Mouse (Mus musculus) embryo, embryonic 11 days (tissue): Measurements from ENCODE around the gene Vcp.
"Not testable (repeated sequence)": the region's sequence is repeated elsewhere in the genome, so short reads cannot be mapped to it uniquely, and the experiment has no call there.

Experiments used
- DNase-seq: peaks from one replicate; pipeline ENCODE4 v3.0.0-alpha.2; 2015

Gene Vcp

DNA sequence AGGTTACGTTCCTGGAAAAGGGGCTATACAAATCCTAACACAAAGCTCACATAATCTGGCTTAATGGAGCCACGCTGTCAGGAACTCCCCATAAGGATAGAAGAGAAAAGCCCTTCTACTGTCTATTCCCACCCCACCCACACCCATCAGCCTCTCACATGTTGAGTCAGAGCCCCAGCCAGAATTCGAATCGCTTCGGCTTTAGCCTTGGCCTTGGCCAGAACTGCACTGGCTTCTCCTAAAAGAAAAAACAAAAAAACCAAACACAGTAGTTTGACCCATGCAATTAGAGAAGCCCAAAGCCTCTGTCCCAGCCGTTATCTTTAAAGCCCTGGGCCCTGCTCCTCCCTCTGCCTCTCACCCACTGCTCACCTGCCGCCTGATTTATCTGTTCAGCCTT is 28.8 kb upstream of the Vcp start:
- no peak for DNase-seq

DNA sequence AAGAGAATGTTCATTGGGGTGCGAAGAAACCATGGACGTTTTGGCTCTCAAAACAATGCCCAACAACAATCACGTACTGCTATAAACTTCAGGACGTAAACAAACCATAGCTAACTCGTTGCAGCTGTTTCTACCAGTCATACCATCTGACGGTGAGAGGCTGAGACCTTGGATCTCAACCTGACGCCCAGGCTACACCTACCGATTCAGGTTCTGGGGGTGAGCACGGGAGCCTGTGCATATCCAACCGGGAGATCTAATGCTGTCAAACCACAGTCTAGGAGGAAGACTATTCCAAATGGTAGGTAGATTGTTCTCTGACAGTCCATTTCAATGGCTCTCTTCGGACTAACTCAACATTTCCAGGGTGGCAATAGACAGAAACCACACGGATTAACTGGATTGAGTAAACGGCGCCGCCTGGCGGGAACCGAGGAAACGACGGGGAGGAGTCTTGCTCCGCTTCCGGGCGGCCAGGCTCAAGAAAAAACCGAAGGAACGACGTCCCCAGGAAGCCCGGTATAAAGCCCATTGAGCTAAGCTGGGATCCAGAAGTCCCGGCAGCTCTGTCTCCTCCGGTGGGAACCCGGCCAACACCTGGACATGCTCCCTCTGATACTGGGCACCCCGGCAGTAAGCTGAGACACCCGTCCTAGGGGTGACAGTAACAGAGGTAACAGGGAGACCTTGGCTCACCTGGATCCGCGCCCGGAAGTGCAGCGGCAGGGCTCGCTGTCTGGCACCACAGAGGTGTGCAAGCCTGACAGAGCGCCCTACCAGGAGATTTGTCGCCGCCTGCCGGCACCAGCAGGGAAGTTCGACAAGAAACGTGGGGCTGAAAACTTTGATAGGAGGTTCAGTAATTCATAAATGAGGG is 25.0 kb upstream of the Vcp start, which contains the start of gene Pigo:
Gene Pigo (minus strand): TSS at position 736 of the 877 bp plus-strand sequence.
- peak; percentile 93 for DNase-seq

DNA sequence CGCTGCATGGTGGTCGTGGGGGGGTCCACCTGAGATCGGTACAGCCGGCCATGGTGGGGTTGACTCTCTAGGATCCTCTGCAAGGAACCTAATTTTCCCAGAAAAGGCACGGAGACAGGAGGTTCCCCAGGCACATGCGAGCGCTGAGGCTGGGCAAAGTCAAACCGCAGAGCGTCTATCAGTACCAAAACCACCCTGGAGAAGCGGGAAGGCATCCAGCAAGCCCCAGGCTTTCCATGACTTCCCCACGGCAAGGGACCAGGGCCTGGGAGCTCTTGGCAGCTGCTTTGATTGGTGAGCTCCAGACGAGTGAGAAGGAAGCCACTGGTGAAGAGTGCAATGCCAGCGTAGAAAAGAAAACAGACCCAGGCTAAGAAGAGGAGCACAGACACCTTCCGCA is 24.4 kb upstream of the Vcp start:
- no peak for DNase-seq

DNA sequence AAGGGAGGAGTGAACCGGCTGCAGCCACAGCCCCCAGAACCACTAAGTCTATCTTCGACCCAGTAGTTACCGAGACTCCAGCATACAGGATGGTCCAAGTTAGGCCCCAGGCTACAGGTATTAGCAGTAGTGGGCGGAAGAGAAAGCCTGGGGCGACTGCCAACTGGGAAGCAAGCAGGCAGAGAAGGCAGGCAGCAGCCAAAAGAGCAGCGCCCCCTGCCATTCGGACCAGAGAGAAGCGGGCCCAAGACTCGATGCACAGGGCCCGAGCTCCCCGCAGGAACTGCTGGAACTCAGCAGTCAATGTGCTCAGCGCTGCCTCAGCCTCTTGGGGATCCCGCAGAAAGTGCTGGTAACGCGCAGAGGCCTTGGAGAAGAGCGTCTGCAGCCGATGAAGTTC is 21.0 kb upstream of the Vcp start:
- DNase-seq, result no peak

DNA sequence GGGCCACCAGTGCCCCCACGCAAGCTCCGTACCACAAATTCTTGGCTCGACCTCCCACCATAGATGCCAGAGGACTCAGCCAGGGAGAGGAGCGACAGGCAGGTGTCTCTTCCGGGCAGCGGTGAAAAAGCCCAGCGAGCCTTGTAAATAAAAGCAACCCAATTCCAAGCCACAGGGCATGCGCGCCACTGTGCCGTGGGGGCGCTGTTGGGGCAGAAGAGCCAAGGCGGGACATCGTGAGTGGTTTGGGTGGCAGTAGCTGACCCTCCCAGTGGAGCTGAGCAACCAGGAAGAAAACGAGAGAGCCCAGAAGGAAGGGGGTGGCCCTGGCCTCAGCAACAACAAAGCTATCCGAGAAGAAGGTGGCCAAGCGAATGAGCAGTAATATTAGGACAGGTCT is 20.6 kb upstream of the Vcp start:
- DNase-seq, result no peak

DNA sequence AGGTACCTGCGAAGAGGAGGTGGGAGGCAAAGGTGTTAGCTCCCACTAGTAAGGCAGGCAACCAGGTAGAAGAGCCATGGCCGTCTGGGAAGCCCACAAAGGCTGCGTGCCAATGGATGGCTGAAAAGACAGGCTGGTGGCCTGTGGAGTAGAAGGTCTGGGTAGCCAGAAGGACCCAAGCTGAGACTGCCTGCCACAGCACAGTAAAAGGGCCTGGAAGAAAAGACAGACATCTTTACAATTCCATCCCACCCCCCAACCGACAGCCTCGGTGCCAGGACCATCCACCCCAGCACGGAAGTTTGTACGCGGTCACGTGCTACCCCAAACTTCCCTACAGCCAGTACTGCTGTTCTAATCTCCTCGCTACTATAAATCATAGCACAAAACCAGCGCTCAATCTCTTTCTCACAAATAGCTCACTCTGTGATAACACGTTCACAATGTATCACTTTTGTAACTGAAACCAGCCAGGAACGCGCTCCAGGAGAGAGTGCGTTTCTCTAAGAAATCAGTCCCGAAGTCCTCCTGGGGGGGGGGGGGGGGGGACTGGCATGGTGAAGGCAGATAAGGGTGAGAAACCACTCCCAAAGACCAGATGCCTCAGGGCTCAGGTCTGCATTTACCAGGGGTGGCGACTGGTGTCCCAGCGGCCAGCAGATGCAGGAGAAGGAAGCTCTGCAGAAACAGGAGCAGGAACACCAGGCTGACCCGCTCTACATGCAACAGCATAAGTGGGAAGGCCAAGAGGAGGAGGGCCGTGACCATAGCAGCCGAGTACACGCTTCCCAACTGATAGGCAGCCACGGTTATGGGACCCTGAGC is 19.5 kb upstream of the Vcp start:
- DNase-seq, result no peak

DNA sequence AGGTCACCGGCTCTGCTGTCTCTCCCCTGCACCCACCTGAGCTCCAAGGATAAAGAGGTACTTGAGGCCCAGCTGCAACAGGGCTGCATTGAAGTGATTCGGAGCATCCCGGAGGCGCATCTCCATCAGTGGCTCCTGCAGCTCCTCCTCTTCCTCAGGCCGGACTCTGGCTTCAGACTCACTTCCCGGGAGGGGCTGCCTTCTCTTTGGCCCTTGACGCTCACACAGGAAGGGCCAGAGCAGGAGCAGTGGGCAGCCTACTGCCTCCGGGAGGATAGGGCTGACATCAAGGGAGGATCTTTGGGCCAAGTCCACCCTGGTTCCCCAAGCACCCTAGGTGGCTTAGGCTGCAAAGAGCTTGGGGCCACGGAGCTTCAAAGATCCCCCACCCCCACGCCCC is 18.9 kb upstream of the Vcp start:
- no peak for DNase-seq

DNA sequence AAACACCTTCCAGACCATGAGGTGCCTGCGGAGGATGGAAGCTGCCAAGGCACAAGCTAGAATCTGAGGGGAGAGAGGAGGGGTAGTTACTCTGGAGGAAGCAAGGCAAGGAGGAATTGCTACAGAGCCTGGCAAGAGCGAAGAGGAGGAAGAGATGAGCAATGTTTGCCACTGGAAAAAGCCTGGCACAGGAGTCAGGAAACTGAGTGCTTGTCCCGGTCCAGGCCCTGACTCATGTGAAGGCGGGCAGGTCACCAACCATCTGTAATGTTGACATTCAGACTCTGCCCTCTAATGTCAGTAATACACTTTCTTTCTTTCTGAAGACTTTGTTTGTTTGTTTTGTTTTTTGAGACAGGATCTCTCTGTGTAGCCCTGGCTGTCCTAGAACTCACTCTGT is 17.8 kb upstream of the Vcp start:
- no peak for DNase-seq

DNA sequence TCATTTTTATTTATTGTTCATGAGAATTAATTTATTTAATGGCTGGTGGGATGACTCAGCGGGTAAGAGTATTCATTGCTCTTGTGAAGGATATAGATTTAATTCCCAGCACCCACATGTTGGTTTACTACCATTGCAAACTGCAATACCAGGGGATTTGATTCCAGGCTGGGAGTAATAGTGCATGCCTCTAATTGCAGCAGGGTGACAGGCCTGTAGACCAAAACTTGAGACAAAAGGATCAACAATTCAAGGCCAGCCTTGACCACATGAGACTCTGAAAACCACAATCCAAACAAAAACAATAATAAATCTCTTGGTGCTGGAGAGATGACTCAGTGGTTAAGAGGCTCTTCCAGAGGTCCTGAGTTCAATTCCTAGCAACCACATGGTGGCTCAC is 11.8 kb upstream of the Vcp start:
- DNase-seq, result no peak

DNA sequence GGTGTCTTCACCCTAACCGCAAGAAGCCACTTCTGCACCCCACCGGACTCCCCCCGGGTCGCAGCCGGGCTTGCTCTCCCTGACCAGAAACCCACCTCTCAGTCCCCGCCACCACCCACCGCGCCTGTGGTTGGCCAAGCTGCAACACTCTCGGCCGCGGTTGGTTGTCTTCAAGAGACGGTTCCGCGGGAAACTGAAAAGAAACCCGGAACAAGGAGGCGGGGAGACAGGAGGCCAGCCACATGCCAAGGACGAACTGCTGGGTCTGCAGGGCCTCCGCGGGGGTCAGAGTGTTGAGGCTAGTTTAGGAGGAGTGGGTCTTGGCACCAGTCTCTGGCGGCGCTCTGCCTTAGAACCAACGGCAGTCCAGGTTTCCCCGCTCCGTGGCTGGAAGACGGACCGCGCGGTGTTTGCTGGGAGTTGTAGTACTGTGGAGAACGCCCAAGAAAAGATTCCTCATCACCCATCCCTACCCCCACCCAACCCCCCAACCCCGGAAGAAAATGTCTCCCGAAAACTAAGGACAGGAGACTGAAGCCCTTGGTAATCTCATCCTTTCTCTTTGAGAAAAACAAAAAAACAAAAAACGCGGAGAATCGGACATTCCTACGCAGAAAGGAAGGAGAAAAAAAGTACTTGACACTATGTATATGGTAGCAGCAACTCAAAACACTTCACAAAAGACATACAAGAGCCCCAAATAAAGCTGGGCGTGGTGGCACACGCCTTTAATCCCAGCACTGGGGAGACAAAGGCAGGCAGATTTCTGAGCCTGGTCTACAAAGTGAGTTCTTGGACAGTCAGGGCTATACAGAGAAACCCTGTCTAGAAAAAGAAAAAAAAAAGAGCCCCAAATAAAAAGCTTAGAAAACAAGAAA is 10.1 kb upstream of the Vcp start, which contains the start of gene Fancg:
Gene Fancg (minus strand): TSS at position 346 of the 878 bp plus-strand sequence.
- peak; percentile 94 for DNase-seq

DNA sequence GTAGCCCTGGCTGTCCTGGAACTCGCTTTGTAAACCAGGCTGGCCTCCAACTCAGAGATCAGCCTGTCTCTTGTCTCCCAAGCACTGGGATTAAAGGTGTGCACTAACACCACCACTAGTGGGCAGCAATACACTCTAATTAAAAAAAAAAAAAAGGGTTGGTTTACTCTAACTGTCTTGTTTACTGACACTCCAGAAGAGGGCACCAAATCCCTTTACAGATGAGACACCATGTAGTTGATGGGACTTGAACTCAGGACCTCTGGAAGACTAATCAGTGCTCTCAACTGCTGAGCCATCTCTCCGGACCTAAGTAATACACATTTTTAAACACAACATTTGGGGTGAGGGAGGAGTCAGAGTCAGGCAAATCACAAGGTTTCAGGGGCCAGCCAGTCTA is 5.5 kb upstream of the Vcp start:
- DNase-seq, result peak; percentile 39

DNA sequence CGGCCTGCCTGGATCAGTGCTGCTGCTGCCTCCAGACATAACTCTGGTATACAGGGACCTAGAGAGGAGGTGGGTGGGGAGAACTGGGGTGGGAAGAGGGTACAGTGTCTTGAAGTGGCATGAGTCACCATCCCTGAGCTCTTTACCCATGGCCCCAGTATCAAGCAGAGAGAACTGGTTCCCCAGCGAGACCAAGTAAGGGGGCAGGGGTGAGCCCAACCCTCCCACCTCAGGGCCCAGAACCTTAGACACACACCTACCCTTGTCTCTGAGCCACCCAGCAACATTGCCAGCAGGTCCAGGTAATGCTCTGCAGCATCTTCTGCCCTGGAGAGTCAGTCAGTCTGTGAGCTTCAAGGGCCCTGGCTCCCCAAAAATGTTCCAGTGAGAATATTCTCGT is 4.6 kb upstream of the Vcp start:
- no peak for DNase-seq

DNA sequence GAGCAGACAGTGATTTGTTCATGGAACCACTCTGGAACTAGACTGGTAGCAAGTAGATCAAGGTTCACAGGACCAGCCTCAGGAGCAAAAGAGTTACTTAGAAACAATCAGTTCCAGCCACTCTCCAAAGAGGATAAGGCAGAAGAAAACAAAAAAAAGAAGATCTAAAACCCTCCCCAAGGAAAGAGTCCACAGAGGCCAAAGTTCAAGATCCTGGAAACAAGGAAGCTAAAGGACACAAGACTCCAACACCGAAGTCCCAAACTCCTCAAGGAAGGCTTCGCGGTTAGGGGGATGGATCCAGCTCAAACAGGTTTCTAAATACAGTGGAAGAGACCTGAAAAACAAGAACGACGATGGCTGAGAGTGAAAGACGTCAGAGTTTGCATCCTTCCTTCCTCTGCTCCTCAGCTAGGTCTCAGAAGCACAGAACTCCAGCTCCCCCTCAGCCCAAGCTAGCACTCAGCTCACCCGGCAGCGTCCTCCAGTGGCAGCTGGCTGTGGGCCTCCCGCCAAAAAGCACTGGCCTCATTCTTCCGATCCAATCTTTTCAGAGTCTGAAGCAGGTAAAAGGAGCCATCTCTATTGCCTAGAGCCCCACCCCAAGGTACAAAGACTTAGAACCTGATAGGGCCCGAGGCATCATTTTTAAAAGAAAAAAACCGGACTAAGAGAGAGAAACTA is 2.6 kb upstream of the Vcp start:
- no peak for DNase-seq

DNA sequence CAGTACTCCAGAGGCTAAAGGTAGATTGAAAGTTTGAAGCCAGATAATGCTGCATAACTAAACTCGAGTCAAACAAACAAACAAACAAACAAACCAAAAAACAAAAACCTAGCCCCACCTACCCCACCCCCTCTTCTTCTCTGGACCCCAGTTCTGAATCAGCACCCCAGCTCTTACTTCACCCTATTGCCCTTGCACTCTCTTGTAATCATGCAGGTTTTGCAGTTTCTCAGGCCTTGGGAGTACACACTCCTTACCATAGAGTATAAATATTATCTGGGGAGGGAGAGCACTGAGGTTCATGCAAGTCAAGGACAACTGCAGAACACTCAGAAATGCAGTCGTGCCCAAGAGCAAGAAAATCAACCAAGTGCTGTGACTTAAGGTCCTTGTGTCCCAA is 965 bp upstream of the Vcp start:
- DNase-seq, result no peak

DNA sequence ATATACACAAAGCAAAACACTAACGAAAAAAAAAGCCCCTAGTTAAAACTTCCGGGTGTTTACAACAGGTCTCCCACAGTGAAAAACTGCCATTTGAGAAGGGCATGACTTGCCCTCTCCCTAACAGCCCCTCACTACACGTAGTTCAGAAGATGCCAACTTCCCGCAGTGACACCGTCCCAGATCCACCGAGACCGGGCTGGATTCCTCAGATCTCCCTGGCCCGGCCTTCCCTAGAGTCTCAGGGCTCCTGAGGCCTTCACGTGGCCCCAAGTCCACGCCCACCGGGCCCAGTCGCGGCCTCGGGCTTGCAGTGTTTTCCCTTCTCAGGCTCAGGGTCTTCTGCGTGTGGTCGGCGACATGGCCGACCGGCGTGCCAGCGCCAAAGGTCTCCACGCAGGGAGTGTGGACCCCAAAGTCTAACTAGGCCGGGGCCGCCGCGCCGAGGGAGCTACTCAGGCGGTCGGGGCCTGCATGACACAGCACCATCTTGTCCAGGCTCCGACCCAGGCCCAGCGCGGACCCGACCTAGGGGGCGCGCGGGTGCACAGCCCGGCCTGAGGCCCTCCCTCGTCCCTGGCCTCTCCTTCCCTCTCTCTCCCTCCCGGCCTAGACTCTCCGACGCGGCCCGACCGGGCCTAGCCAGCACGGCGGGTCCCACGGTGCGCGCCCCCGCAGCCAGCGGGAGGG is 711 bp downstream of the Vcp start:
- DNase-seq, result peak; percentile 85

DNA sequence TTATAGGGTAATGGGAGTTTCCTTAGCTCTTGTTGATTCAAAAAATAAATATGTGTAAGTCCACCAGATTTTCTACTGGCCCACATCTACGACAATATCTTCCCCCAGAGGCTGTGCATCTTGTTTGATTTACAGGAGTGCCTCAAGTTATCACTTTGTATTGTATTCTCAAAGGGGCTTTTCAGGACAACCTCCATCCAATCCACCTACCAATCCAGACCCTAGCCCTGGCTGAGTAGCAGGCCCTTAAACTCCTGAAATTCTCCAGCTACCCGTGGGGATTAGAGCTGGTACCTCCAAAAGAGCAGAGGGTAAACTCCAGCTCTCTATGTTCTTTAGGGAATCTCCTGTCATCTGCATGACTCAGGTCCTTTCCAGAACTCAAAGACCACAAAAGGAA is 2.3 kb downstream of the Vcp start:
- DNase-seq, result no peak

DNA sequence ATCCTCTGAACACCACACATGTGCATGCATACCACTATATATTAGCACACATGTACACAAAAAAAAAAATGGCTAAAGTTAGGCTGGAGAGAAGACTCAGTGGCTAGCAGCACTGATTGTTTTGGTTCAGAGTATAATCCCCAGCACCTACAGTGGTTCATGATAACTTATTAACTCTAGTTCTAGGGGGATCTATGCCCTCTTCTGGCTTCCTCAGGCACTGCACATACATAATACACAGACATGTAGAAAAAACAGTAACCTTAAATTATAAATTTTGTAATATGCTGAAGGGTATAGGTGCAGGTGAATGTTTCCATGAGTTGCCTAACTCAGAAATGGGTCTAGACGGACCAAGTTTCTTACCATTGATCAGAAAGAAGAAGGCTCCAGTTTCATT is 12.0 kb downstream of the Vcp start:
- no peak for DNase-seq

DNA sequence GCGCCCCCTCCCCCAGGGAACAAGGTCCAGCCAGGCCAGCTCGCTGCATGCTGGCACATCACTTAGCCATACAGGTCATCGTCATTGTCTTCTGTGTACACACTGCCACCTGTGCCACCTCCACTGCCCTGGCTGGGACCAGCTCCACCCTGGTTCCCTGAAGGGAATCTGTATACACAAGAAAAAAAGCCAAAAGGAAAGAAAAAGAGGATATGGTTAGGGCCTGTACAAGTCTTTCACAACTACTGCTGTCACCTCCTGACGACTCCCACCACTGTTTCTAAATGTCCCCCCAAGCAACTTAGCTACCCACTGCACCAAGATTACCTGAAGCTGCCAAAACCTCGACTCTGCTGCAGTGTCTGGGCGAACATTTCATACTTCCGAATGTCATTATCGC is 19.8 kb downstream of the Vcp start:
- DNase-seq, result not testable (repeated sequence)

DNA sequence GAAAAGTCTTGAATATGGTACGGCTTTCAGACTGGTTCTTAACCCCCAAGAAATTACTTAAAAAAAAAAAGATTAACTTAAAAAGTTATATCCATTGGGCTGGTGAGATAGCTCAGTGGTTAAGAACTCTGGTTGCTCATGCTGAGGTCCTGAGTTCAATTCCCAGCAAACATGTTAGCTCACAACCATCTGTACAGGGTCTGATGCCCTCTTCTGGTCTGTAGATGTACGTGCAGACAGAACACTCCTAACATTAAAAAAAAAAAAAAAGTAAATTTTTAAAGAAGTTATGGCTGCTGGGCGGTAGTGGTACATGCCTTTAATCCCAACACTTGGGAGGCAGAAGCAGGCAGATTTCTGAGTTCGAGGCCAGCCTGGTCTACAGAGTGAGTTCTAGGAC is 22.2 kb downstream of the Vcp start:
- no peak for DNase-seq

DNA sequence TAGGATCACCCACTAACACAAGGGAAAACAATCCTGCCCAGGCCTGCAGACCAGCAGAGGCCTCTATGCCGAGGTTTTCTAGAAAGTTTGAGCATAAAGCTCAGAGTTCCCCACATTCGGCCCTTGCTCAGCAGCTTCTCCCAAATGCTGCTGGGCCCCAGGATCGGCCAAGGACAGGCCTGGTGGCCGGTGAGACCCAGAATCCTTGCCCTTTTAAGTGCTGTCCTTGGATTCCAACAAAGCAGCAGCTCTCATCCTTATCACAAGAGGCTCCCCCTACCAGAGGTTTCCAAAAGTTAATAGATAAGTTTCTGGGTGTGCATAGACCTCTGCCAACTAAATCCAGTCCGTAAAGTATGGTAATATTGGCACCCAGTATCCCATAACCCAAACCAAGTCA is 26.4 kb downstream of the Vcp start:
- DNase-seq, result no peak

DNA sequence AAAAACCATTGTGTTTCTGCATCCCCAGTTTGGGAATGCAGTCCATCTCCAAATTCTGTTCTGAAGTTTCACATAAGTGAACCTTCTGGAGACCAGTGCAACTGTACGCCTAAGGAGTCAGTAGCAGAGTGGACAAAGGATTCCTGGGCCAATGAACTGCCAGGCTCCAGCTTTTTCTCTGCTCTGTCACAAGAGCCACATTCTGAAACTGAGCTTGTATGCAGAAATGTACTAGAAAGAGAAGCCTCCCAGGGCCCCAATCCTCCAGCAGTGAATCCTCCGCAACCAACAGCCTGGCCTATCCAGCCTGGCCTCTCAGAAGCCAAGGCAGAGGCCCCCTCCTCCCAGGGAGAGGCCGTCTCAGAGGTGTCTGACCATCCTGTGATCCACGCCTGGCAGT is 27.4 kb downstream of the Vcp start:
- no peak for DNase-seq

DNA sequence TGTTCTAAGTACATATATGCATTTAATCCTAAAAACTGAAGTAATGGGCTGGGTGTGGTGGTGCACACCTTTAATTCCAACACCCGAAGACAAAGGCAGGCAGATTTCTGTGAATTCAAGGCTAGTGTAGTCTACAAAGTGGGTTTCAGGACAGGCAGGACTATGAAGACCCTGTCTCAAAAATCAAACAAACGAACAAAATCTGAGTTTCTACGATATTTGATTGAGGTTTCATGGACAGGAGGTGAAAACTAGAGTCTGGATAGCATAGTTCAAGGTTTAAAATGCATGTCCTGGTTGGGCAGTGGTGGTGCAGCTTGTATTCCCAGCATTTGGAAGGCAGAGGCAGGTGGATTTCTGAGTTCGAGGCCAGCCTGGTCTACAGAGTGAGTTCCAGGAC is 31.0 kb downstream of the Vcp start, which contains the start of gene 1700022I11Rik:
Gene 1700022I11Rik (plus strand): TSS at position 301 of the 400 bp plus-strand sequence.
- DNase-seq, result no peak
